Mouse (Mus musculus) olfactory bulb, adult 2 months (tissue): ENCODE measurements around the gene Map4k3.

Source experiments
- CTCF ChIP-seq: fragments of 200-500 bp; IDR thresholded peaks from 2 replicates; pipeline ENCODE4 v1.5.1; 2012; ENCODE audit warnings: low read depth, mild to moderate bottlenecking, low read length, moderate library complexity; ENCODE audit not compliant: insufficient read depth
- POLR2A ChIP-seq: fragments of 200-500 bp; IDR thresholded peaks from 2 replicates; pipeline ENCODE4 v1.6.1; 2012; ENCODE audit warnings: mild to moderate bottlenecking, low read depth, low read length, moderate library complexity; ENCODE audit not compliant: insufficient read depth

DNA sequence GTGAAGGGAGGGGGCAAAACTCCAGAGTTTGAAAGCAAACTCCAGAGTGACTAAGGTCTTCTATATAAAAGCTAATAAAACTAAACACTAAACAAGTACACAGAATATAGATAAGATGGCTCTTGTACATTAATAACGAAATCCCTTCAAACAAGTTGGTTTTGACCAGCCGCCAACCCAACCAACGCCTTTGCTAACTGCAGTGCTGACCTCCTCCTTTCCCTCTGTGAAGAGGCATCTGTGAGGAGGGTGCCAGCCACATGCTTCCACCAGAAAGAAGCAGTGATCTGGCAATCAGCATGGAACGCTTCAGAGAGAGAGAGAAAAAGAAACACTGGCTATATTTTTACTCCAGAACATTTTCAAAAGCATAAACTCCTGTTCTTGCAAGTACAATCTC is 21.1 kb downstream of the Map4k3 start:
- TF ChIP-seq CTCF, result no peak
- no peak for TF ChIP-seq POLR2A
